Mouse (Mus musculus): ENCODE results near the gene Zyx.

The Zyx gene

GRCm38 (mm10) chr6:42364607-42365006, 15.2 kb downstream of the Zyx start:
- DNase-seq (ENCODE audit: low read depth, low spot score), result no peak

GRCm38 (mm10) chr6:42365215-42365614, 15.8 kb downstream of the Zyx start:
- DNase-seq (ENCODE audit: low read depth, low spot score), result no peak

GRCm38 (mm10) chr6:42369870-42370269, 20.4 kb downstream of the Zyx start:
- no peak for DNase-seq (ENCODE audit: low read depth, low spot score)

GRCm38 (mm10) chr6:42370630-42371363, 21.4 kb downstream of the Zyx start:
- no peak for DNase-seq (ENCODE audit: low read depth, low spot score)

GRCm38 (mm10) chr6:42372001-42372400, 22.6 kb downstream of the Zyx start:
- no peak for DNase-seq (ENCODE audit: low read depth, low spot score)

- DNase-seq (ENCODE audit: low read depth, low spot score), result no peak
These were observed 23.0 kb downstream of the Zyx start for GRCm38 (mm10) chr6:42372421-42372815.

GRCm38 (mm10) chr6:42372816-42373547, 23.6 kb downstream of the Zyx start, which contains the start of gene Epha1:
Gene Epha1 (minus strand): TSS chr6:42373268.
- peak; percentile 72 for DNase-seq (ENCODE audit: low read depth, low spot score)

GRCm38 (mm10) chr6:42373669-42374430, 24.4 kb downstream of the Zyx start:
- no peak for DNase-seq (ENCODE audit: low read depth, low spot score)

GRCm38 (mm10) chr6:42374701-42375100, 25.3 kb downstream of the Zyx start:
- DNase-seq (ENCODE audit: low read depth, low spot score), result no peak

- DNase-seq (ENCODE audit: low read depth, low spot score), result no peak
These were observed 25.7 kb downstream of the Zyx start for GRCm38 (mm10) chr6:42375131-42375530.

GRCm38 (mm10) chr6:42376016-42376415, 26.6 kb downstream of the Zyx start:
- DNase-seq (ENCODE audit: low read depth, low spot score), result no peak

- DNase-seq (ENCODE audit: low read depth, low spot score), result peak; percentile 43
These were observed 27.1 kb downstream of the Zyx start for GRCm38 (mm10) chr6:42376504-42377019.

- DNase-seq (ENCODE audit: low read depth, low spot score), result no peak
These were observed 27.9 kb downstream of the Zyx start for GRCm38 (mm10) chr6:42377280-42377679.

- no peak for DNase-seq (ENCODE audit: low read depth, low spot score)
These were observed 30.1 kb downstream of the Zyx start for GRCm38 (mm10) chr6:42379551-42379950.

- peak; percentile 45 for DNase-seq (ENCODE audit: low read depth, low spot score)
These were observed 31.1 kb downstream of the Zyx start for GRCm38 (mm10) chr6:42380416-42381144.

- no peak for DNase-seq (ENCODE audit: low read depth, low spot score)
These were observed 31.8 kb downstream of the Zyx start for GRCm38 (mm10) chr6:42381221-42381620.

GRCm38 (mm10) chr6:42381916-42382381, 32.5 kb downstream of the Zyx start:
- no peak for DNase-seq (ENCODE audit: low read depth, low spot score)

- DNase-seq (ENCODE audit: low read depth, low spot score), result no peak
These were observed 33.9 kb downstream of the Zyx start for GRCm38 (mm10) chr6:42383360-42383759.

GRCm38 (mm10) chr6:42385635-42386034, 36.2 kb downstream of the Zyx start:
- DNase-seq (ENCODE audit: low read depth, low spot score), result no peak

- no peak for DNase-seq (ENCODE audit: low read depth, low spot score)
These were observed 42.4 kb downstream of the Zyx start for GRCm38 (mm10) chr6:42391796-42392330.

Data from CD4-positive helper T cell, adult 2 months (primary cell).